Mouse (Mus musculus) bone marrow macrophage, adult 2 months (primary cell): ENCODE data around the gene Kdm2a.

Source experiments
- CTCF ChIP-seq: IDR thresholded peaks from 2 replicates; pipeline ENCODE4 v1.5.1; 2012; ENCODE audit warnings: low read depth, mild to moderate bottlenecking, low read length, moderate library complexity
- POLR2A ChIP-seq: IDR thresholded peaks from 2 replicates; pipeline ENCODE4 v1.6.1; 2012; ENCODE audit warnings: mild to moderate bottlenecking, low read depth, low read length, borderline replicate concordance

GRCm38 (mm10) chr19:4330603-4331002, 67.5 kb downstream of the Kdm2a start:
- TF ChIP-seq CTCF (no peak), POLR2A (no peak)
